Mouse (Mus musculus) cerebellum, adult 9-10 months (tissue): Measurements from ENCODE around the gene Senp1.

Source experiments
- DNase-seq: peaks from one replicate; pipeline ENCODE4 v3.0.0; 2022

Senp1 gene

GRCm38 (mm10) chr15:98043967-98044366 is 49.6 kb downstream of the Senp1 start:
- no peak for DNase-seq

DNA sequence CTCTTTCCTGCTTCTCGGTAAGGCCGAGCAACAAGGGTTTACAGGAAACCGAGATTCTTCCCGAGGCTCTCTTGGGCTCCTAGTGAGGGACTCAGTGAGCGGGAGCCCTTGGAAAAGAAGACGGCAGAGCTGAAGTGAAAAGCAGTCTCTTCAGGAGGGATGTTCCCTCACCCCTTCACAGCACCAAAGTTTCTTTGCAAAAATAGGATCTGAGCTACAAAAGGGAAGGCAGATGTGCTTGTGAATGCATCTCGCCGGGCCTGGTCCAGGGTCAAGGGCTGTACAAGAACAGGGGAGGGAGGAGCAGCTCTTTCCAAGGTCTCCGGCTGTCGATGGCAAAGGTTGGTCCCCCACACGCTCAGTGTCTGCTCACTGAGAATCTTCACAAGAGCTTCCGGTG is 51.0 kb downstream of the Senp1 start:
- DNase-seq: no peak

DNA sequence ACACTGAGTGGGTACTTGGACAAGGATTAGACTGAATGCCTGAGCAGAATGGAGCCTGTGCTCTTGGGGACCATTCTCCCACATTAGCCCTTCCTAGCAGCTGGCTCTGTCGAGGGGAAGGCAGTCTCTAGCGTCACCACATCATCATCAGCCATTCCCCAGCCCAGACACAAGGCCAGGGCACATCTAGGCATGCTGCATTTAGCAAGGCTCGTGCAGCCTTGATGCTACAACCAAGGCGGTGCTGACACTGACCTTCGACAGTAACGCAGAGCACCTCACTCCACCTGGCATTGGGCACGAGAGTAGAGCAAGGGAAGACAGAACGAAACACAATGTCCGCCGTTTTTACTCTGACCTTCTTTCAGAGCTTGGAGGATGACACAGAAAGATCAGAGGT is 53.9 kb downstream of the Senp1 start:
- no peak for DNase-seq

- DNase-seq: no peak
Observed at GRCm38 (mm10) chr15:98036578-98036977, 57.0 kb downstream of the Senp1 start.

DNA sequence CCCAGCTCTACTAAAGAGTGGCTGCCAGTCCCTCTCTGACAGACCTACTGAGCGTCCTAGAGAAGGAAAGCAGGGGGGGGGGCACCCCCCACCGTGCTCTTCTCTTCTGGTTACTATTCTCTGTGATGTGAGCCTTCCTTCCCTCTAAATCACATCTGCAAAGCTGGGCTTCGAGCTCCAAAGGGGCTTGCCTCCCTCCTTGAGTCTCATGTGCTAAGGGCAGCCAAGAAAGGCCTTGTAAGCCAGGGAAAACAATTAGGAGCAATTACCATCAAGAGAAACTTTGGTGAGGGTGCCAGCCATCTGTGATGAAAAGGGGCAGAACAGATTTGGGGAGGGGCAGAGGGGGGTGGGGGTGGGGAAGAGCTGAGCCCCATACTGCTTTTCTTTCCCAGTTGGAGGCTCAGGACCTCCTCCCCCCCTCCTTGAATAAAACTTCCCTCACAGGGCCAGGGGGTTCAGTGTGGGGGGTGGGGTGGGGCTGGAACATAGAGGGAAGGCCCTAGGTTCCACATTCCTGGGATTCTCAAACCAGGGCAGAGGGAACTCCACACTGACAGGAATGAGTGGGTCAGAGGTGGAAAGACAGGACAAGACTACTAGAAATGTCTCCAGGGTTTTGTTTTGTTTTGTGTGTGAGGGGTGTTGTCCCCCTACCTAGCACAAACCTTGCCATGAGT is 58.3 kb downstream of the Senp1 start:
- DNase-seq: no peak

DNA sequence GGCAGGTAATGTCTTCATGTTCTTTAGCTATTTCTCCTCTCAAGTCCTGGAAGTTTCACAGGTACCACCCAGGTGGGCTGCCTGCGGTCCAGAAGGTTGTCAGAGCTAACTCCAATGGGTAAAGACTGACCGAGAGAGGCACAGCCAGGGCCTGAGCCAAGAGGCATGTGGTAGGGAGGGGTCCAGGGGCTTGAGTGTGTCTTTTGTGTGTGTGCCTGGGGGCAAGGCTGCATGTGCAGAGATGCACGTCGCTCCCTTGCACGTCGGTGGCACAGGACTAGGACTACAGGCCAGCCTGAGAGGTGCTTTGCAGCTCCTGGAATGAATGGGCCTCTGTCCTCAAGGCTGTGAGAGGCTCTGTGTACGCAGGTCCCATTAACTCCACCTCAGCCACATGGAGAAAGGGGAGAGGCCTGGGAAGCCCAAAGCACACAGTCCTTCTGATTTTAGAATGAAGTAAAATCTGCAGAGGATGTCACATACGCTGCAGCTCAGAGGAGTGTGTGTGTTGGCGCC is 60.3 kb downstream of the Senp1 start:
- no peak for DNase-seq

DNA sequence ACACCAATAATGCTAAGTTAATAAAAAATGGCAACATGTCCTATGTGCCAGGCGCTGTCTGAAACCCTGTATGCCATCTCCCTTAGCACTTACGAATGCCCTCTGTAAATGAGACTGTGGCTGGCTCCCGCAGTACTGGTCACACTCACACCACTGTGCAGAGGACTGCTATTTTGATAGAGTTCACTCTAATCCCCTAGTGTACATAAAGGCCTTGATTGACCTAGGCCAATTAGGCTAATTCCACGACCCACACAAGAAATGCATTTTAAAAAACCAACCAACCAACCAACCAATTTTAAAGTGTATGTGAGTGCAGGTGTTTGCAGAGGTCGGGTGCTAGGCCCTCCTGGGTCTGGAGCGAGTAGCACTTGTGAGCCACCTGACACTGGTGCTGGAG is 63.7 kb downstream of the Senp1 start:
- no peak for DNase-seq

- DNase-seq: no peak
Observed at GRCm38 (mm10) chr15:98026967-98027904, 66.3 kb downstream of the Senp1 start.

DNA sequence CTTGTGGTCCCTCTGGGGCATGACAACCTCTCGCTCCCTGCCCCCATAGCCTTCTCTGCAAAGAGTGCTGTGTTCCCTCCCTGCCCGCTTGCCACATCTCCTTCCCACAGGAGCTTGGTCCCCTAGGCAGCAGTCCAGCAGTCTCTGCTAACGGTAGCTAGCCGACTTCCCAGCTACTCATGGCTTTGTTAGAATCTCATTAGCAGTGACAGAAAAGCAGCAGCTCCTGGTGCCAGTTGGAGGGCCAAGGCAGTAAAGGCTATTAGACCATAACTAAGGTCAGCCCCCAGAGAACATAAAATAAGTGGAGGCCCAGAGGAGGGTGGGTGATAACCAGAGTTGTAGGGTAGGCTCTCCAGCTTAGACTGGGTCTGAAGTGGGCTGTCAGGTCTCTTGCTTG is 67.9 kb downstream of the Senp1 start:
- DNase-seq: no peak

GRCm38 (mm10) chr15:98023137-98023536 is 70.4 kb downstream of the Senp1 start:
- DNase-seq: no peak

DNA sequence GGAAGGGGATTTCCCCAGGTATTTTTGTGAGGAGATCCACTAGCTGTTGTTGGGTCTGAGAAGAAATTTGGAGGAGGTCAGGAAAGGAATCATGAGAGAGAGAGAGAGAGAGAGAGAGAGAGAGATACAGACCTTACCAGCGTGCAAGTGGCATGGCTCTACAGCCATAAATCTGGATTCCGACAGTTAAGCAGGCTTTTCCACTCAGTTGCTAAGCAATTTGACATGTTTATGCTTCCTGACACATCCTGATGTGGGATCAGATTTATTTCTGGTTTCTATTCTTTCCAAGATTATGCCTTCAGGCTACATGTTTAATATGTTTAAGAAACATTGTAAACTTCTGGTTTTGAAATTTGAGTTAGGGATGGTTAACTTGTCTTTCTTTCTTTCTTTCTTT is 71.7 kb downstream of the Senp1 start:
- no peak for DNase-seq

GRCm38 (mm10) chr15:98019047-98019446 is 74.5 kb downstream of the Senp1 start:
- no peak for DNase-seq

DNA sequence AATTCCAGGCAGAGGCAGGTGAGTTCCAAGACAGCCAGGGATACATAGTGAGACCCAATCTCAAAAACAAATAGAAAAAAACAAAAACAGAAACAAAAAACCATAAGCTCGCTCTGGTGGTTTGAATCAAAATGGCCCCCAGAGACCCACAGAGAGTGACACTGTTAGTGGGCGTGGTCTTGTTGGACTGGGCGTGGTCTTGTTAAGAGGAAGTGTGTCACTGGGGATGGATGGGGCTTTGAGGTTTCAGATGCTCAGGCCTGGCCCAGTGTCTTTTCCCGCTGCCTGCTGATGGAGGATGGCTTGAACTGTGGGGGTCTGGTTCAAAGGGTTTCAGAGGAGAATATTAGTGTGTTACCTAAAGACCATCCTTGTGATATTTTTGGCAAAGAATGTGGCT is 75.6 kb downstream of the Senp1 start:
- DNase-seq: no peak

- DNase-seq: no peak
Observed at GRCm38 (mm10) chr15:98012810-98013209, 80.7 kb downstream of the Senp1 start.

DNA sequence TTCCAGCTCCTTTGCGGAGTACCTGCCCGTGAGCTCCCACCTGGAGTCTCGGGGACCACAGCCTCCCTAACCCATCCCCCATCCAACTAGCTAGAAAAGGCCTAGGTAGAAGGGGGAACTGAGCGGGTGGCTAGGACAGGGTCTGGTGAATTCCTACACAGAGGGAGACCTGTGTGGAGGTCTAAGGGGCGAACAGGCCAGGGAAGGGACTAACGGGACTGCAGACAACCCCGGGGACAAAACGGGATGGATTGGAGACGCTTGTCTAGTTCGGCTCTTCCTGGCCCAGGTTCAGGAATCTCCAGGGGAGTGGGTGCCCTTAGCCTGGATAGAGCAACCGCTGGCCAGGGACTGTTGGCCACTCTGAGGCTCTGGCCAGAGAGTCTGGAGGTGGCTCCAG is 88.4 kb downstream of the Senp1 start:
- no peak for DNase-seq

- DNase-seq: no peak
Observed at GRCm38 (mm10) chr15:98004740-98005159, 88.8 kb downstream of the Senp1 start.

GRCm38 (mm10) chr15:98003822-98004739 is 89.5 kb downstream of the Senp1 start, which contains the start of gene Col2a1:
Col2a1 (minus strand) TSS chr15:98004695.
- DNase-seq: no peak

DNA sequence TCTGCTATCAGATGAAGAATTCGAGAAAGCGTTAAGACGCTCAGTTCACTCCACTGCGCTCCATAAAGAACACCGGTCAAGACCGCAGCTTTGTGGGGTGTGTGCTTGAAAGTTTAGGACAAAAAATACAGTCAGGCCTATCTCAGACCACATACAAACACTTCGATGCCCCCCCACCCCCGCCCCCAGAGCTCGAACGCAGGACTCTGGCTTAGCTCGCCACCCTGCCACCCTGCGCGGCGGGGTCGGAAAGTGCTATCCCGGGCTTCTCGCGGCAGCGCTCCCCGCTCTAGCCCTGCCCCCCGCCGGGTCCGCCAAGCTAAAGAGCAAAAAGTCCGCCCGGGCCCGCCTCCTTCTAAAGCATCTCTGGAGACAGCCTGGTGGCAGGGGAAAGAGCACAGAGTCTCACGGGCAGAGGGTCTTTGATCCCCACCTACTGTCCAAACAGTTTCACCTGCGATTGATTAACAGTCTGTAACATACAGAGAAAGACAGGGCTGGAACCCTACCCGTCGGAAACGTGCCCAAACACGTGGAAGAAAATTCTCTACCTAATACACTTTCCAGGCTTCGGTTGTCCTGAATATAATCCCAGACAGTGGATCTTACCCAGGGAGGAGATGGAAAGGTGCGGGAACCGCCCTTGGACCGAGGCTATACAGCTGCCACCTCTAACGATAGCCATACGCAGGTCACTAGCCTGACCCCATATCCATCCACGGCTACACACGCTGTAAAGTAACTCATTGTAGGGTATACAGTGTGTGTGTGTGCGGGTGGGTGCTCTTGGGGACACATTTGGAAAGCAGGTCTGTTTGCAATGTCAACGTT is 90.3 kb downstream of the Senp1 start:
- DNase-seq: no peak

- DNase-seq: no peak
Observed at GRCm38 (mm10) chr15:98002113-98002990, 91.2 kb downstream of the Senp1 start.

DNA sequence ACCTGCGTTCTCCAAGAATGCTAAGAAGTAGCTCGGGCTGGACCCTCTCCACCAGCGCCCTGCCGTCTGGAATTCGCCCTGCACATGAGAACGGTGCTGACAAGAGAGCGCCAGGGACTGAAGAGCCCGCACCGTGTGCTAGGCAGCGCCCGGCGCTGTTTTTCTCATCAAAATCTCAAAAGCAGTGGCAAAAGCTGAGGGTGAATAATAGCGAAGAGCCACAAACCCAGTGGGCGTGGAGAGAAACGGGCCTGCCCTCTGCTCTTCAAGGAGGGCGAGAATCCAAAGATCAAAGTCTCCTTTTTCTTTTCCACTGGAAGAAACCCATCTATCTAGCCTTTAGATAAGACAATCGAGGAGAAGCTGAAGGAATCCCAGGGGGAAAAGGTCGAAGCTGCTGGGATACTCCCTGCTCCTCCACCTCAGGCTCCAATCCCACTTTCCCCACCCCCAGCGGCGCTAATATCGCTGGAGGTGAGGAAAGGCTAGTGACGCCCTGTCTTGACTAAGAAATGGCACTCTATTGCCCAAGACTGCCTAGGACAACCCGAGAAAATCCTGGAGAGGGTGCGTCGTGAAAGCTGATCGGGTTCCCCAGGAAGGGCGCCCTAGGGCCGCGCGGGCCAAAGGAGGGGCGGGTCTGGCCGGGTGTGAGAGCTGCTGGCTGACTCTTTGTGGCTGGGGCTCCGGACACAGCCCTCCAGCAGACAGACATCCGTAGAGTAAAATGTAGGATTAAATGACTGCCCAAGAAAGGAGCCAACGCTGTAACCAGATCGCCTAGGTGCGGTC is 92.0 kb downstream of the Senp1 start:
- DNase-seq: no peak
